Mouse (Mus musculus) ES-E14 (cell line): ENCODE data around the gene Ppp2r5c. TPM values are rescaled to one million over a fixed set of nuclear protein-coding genes. Genes with fewer than 3 reads are reported as not detected.

Experiments
- DNase-seq: peaks from one replicate; pipeline ENCODE4 v3.0.0-alpha.2; 2013; ENCODE audit warnings: low read depth, low spot score
- H3K27ac ChIP-seq: 2 replicates; pipeline ENCODE4 v1.5.1; 2012; ENCODE audit warnings: low read depth, mild to moderate bottlenecking, low read length, moderate library complexity, mixed read lengths; ENCODE audit not compliant: poor library complexity, insufficient read depth, severe bottlenecking
- H3K36me3 ChIP-seq: 2 replicates; pipeline ENCODE4 v1.6.1; 2012; ENCODE audit warnings: mild to moderate bottlenecking, low read length, moderate library complexity, mixed read lengths; ENCODE audit not compliant: control insufficient read depth, poor library complexity, insufficient read depth, severe bottlenecking
- H3K4me1 ChIP-seq, 2 experiments: fragments of 150-350 bp in 1 of 2; sonication (generic) in 1 of 2; 2 replicates each; pipeline ENCODE4 v1.6.1; 2012; ENCODE audit warnings: low read length in 2 of 2, mild to moderate bottlenecking in 1 of 2, mixed read lengths in 1 of 2; ENCODE audit not compliant: control insufficient read depth in 2 of 2, insufficient read depth in 2 of 2, poor library complexity in 1 of 2
- H3K4me3 ChIP-seq, 2 experiments: fragments of 150-350 bp in 1 of 2; sonication (generic) in 1 of 2; 2 replicates each; pipeline ENCODE4 v1.5.1; 2012; ENCODE audit warnings: low read length in 2 of 2, low read depth in 1 of 2, mild to moderate bottlenecking in 1 of 2, mixed read lengths in 1 of 2; ENCODE audit not compliant: insufficient read depth in 1 of 2, poor library complexity in 1 of 2, severe bottlenecking in 1 of 2
- H3K9ac ChIP-seq: 2 replicates; pipeline ENCODE4 v1.6.1; 2012; ENCODE audit warnings: low read depth, mild to moderate bottlenecking, low read length, mixed read lengths; ENCODE audit not compliant: poor library complexity, insufficient read depth, severe bottlenecking
- H3K9me3 ChIP-seq: fragments of 150-350 bp; sonication (generic); 2 replicates; pipeline ENCODE4 v1.6.1; 2012; ENCODE audit warnings: low read depth, mild to moderate bottlenecking, low read length; ENCODE audit not compliant: control insufficient read depth, insufficient read depth
- CHD2 ChIP-seq: IDR thresholded peaks from 2 replicates; pipeline ENCODE4 v1.6.1; 2014; ENCODE audit warnings: mild to moderate bottlenecking, low read depth, low read length, inconsistent platforms
- HCFC1 ChIP-seq: IDR thresholded peaks from 2 replicates; pipeline ENCODE4 v1.6.1; 2012; ENCODE audit warnings: low read length, inconsistent platforms, borderline replicate concordance; ENCODE audit not compliant: insufficient read depth
- MAFK ChIP-seq: IDR thresholded peaks from 2 replicates; pipeline ENCODE4 v1.6.1; 2014; ENCODE audit warnings: mild to moderate bottlenecking, low read depth, low read length, inconsistent platforms; ENCODE audit not compliant: insufficient read depth
- ZC3H11A ChIP-seq: IDR thresholded peaks from 2 replicates; pipeline ENCODE4 v1.6.1; 2012; ENCODE audit warnings: low read depth, mild to moderate bottlenecking, inconsistent platforms, low read length, borderline replicate concordance
- ZNF384 ChIP-seq: IDR thresholded peaks from 2 replicates; pipeline ENCODE4 v1.6.1; 2012; ENCODE audit warnings: low read depth, low read length, inconsistent platforms
- in situ Hi-C, 2 experiments: fragments of 600-800 bp; cut with MboI; formaldehyde crosslinking; loops; one replicate each; pipeline ENCODE4 v1.15.1; 2025; ENCODE audit warnings: low sequenced_read_pairs in 2 of 2, inconsistent platforms in 1 of 2; ENCODE audit not compliant: unreplicated experiment in 2 of 2
- total RNA-seq: library from RNA; depleted of rRNA; stranded (reverse); fragments of 300-350 nt; gene quantifications from 2 replicates; pipeline ENCODE4 v1.2.3, GENCODE M21; 2012; rRNA removed

Gene Ppp2r5c
- total RNA-seq, 1 experiment = 62.1 TPM

DNA sequence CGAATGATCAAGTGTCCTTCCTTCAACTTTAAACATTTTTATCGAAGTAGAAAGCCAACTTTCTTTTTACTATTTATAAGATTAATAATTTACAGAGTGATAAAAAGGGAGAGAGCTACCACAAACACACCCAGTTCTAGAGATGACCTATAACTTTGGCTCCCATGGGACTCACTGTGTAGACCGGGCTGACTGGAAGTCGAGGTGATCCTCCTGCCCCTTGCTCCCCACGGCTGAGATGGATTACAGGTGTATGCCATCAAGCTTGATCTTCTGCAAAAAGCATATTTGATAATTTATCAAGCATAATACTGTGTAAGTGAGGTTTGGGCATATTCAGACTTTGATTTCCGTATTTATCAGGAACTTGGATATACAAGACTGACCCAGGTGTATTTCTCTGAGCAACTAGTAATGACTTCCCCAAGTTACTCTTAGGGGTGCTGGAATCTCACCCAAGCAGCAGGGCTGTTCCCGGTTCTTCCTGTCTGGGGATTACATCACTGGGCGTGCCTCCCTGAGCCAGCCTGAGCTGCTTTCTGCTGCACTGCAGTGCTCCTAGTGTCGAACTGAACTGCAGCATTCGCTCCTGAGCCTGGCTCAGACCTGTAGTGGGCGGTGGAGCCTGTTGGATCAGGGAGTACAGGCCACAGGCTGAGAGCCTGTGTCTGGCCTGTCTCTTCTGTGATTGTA, 161.7 kb downstream of the Ppp2r5c start:
- peak overlapping the region; percentile 35; the same call in 1 of the 2 replicates for H3K9ac ChIP-seq
- H3K27ac ChIP-seq = no peak overlapping the region
- peaks cover 8% of the 10 kb centered on the region in 2 experiments; a peak in 3 of 4 replicates for H3K4me1 ChIP-seq
- no peaks in the 10 kb centered on the region for H3K9me3 ChIP-seq
- in situ Hi-C loops = no loop called here
- peak; percentile 78 for DNase-seq
- H3K4me3 ChIP-seq = peak overlapping the region in 1 of 2 experiments; percentile 27; a peak in 1 of 4 replicates
- no peak for TF ChIP-seq MAFK
- TF ChIP-seq HCFC1 = 0 out of 2 replicates have a peak, but pooled peaks have one; percentile 51
- H3K36me3 ChIP-seq = peaks cover 13% of the 10 kb centered on the region

DNA sequence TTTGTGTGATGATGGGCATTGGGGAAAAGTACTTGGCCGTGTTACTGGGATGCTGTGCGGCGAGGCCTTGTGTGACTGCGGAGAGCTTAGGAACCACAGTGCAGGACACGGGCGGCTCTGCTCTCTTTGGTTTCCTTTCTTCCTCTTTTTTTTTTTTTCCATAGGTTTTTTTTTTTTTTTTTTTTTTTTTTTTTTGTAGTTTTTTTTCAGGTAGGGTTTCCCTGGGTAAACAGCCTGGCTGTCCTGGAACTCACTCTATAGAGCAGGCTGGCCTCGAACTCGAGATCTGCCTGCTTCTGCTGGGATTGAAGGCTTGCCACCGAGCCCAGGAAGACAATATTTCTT, 162.2 kb downstream of the Ppp2r5c start:
- Histone ChIP-seq H3K4me3 (peak overlapping the region in 1 of 2 experiments; percentile 27; a peak in 1 of 4 replicates), H3K9ac (peak overlapping the region; percentile 35; the same call in 1 of the 2 replicates)
- TF ChIP-seq HCFC1 = no peak
- peak; percentile 93 for TF ChIP-seq ZNF384

DNA sequence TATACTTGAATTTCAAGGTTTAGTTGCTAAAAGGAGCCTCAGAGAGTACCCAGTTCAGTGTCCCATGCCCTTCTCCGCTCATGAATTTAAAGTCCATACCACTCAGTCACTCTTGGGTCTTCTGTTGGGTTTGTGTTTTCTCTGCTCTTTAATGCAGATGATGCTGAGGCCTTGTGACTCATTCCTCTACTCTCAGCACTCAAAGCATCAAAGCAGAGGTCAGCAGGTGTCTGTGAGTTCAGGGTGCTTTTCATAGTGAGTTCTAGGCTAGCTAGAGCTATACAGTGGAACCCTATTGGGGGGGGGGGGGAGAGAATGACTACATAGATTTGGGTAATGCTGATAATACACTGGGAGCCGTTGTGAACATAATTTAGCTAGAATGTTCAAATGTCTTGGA, 163.8 kb downstream of the Ppp2r5c start:
- Histone ChIP-seq H3K27ac (no peak overlapping the region), H3K4me3 (no peak overlapping the region), H3K36me3 (peaks cover 27% of the 10 kb centered on the region), H3K9me3 (no peaks in the 10 kb centered on the region), H3K4me1 (peaks cover 5% of the 10 kb centered on the region in 2 experiments; a peak in 2 of 4 replicates), H3K9ac (no peak overlapping the region)
- DNase-seq = no peak
- TF ChIP-seq CHD2 (no peak), MAFK (no peak), ZNF384 (no peak), HCFC1 (no peak), ZC3H11A (no peak)
- in situ Hi-C loops = loop anchor here in 1 of 2 experiments (10.0 kb wide), 1 partner anchor 54 kb away; no protein-coding TSS in a partner anchor

More for the DNA sequence above, 162.2 kb downstream of the Ppp2r5c start:
- H3K36me3 ChIP-seq = peaks cover 17% of the 10 kb centered on the region
- H3K4me1 ChIP-seq = peaks cover 5 to 8% of the 10 kb centered on the region in 2 experiments; a peak in 2 of 4 replicates
- in situ Hi-C loops = no loop called here
- no peak for DNase-seq
- no peak overlapping the region for H3K27ac ChIP-seq
- H3K9me3 ChIP-seq = no peaks in the 10 kb centered on the region

DNA sequence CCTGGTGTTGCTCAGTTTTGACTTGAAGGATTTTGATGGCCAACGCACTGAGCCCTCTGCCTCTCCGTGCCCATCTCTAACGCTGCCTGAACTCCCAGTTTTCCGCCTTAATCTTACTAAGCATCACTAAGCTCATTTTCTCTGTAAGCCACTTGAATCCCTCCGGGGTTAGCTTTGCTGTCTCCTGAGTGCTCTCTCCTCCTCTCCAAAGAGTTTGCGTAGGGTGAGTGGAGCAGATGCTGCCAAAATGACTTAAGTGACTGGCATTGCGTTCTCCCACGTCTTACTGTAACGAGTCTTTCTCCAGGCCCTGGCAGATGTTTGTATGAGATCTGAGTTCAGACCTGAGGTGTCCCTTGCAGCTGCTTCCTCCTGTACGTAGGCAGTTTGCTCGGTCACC, 183.1 kb downstream of the Ppp2r5c start:
- in situ Hi-C loops = no loop called here
- H3K36me3 ChIP-seq = peaks cover 89% of the 10 kb centered on the region
- no peak overlapping the region for H3K27ac ChIP-seq

More for the DNA sequence above, 183.1 kb downstream of the Ppp2r5c start:
- H3K9ac ChIP-seq = no peak overlapping the region
- DNase-seq = no peak
- no peaks in the 10 kb centered on the region for H3K9me3 ChIP-seq
- no peaks in the 10 kb centered on the region for H3K4me1 ChIP-seq
- TF ChIP-seq ZC3H11A (no peak), ZNF384 (no peak), CHD2 (no peak), HCFC1 (no peak), MAFK (no peak)
- no peak overlapping the region for H3K4me3 ChIP-seq

Other genes starting within 250 kb of the Ppp2r5c start
- gene Dio3, start 168.1 kb upstream of the Ppp2r5c start, total RNA-seq = 4.7 and 8.5 TPM in 2 replicates
- gene Dync1h1, start 154.3 kb downstream of the Ppp2r5c start, total RNA-seq = 405 and 694 TPM in 2 replicates
- gene 1700001K19Rik, start 235.5 kb downstream of the Ppp2r5c start, total RNA-seq = not detected in 2 replicates